Mouse (Mus musculus): Measurements from ENCODE around the gene Commd1. TPM values are rescaled to one million over a fixed set of nuclear protein-coding genes. Genes with fewer than 3 reads are reported as not detected.

The Commd1 gene
- polyA plus RNA-seq, 1 experiment from 2014 or later = 209 TPM

DNA sequence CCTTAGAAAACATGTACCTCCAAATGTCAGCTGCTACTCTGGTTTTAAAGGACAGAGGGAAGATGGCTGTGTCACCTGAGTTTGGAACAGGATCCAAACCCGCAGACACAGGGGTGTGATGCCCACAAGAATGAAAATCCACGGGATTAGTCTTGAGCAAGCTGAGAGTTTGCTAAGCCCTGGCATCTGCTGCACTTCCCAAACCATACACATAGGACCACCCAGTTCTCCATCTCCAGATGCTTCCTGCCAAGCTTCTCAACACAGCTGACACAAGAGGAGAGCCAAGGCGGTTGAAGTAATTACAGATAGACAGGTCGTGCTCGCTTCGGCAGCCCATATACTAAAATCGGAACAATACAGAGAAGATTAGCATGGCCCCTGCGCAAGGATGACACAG is 113.6 kb downstream of the Commd1 start:
- Histone ChIP-seq H3K4me3 (replicated peaks) (no peak overlapping the region), H3K4me1 (replicated peaks) (peaks cover 23% of the 10 kb centered on the region), H3K9me3 (replicated peaks) (no peaks in the 10 kb centered on the region), H3K27ac (no peak overlapping the region), H3K27me3 (no peaks in the 10 kb centered on the region), H3K36me3 (no peaks in the 10 kb centered on the region), H3K4me2 (no peak overlapping the region), H3K9ac (no peak overlapping the region)
- DNase-seq (no peak), ATAC-seq (ENCODE audit: low read depth) (no peak)
- 73% methylated on average over 8 of the region's 8 CpGs for WGBS (ENCODE audit: insufficient replicate concordance)

DNA sequence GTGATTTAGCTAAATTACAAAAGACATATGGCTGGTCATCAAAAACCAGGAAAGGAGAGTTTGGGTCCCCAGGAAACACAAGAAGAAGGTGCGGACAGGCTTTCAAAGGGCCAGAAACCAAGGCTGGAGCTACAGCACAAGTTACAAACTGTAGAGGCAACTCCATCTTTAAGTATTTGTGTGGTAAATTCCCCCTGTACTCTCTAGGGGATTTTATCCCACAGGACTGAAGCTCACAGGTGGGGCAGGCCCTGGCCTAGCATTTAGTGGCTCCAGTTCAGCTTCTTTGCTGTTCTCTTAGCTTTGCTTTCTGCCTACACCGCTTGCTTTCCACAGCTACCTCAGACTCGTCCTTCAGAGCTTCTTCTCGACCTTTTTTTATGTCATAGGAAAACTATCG is 114.5 kb downstream of the Commd1 start:
- Histone ChIP-seq H3K9me3 (replicated peaks) (no peaks in the 10 kb centered on the region), H3K9ac (no peak overlapping the region), H3K4me3 (replicated peaks) (no peak overlapping the region), H3K27me3 (no peaks in the 10 kb centered on the region), H3K36me3 (no peaks in the 10 kb centered on the region), H3K27ac (no peak overlapping the region), H3K4me2 (no peak overlapping the region), H3K4me1 (replicated peaks) (peaks cover 20% of the 10 kb centered on the region)
- no peak for ATAC-seq (ENCODE audit: low read depth)
- 65% methylated on average over 5 of the region's 5 CpGs for WGBS (ENCODE audit: insufficient replicate concordance)
- DNase-seq = no peak

DNA sequence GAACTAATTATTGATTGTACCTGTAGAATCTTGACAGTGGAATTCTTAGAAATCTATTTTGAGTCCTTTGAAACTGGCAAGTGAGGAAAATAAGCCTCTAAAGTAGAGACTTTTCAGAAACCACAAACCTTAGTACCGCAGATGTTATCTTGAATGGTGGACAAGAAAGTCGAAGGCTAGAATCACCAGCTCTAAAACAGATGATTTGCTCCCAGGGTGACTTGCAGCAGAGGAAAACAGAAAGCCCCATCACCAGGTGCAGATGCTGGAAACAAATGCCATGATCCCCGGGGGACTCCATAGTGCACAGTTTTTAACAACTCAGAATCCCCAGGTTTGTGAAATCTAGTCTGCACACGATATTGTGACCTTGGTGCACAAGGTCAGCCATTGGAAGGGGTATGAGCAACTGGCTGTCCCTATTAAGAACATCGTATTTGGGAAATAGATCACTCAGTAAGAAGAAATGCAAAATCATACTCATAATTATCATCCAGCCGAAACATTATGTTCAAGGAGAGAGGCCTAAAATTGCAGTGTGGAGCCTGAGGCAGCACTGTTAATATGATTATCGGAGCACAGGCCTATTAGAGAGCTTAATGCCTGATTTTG is 116.4 kb downstream of the Commd1 start:
- WGBS (ENCODE audit: insufficient replicate concordance) = 61% methylated on average over 7 of the region's 7 CpGs
- Histone ChIP-seq H3K4me3 (replicated peaks) (no peak overlapping the region), H3K36me3 (no peaks in the 10 kb centered on the region), H3K4me2 (no peak overlapping the region), H3K9ac (no peak overlapping the region), H3K27ac (no peak overlapping the region), H3K4me1 (replicated peaks) (peaks cover 9% of the 10 kb centered on the region), H3K9me3 (replicated peaks) (no peaks in the 10 kb centered on the region), H3K27me3 (peaks cover 3% of the 10 kb centered on the region; the same call in 1 of the 2 replicates)
- DNase-seq (no peak), ATAC-seq (ENCODE audit: low read depth) (no peak)

DNA sequence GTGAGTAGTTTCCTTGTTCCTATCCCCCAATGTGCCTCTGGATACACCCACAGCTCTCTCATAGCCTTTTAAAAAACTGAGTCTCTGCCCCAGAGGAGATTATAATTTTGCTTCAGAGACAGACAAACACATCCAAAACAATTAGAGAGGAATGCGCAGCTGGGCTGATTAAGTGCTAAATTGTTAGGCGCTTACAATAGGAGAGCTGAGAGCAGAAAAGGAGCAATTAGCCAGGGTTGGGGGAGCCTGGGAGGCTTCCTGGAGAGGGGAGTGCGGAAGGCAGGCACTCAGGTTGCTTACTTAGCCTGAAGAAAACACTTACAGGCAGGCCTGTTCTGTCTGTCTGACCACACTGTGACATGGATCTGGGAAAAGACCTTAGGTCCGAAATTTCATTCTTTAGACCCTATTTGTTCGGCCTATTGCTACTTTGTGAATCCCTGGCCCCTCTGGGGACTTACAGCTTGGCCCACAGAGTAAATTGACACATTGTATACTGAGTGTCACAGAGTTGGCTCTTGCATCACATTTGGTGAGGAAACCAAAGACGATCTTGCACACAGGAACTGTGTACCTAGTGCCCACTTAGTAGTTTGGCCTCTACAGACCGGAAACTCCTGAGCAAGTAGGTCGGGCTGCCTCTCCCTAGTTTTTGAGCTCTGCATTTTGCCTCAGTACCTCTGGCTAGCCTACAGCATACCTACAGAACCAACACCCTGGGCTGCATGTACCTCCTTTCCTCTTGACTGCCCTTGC is 117.7 kb downstream of the Commd1 start:
- H3K36me3 ChIP-seq = no peaks in the 10 kb centered on the region
- WGBS (ENCODE audit: insufficient replicate concordance) = 68% methylated on average over 8 of the region's 8 CpGs
- no peak for DNase-seq
- no peaks in the 10 kb centered on the region for H3K9me3 ChIP-seq (replicated peaks)
- peaks cover 20% of the 10 kb centered on the region for H3K4me1 ChIP-seq (replicated peaks)
- H3K27me3 ChIP-seq = peaks cover 3% of the 10 kb centered on the region; the same call in 1 of the 2 replicates
- no peak overlapping the region for H3K4me3 ChIP-seq (replicated peaks)
- ATAC-seq (ENCODE audit: low read depth) = no peak
- no peak overlapping the region for H3K4me2 ChIP-seq
- no peak overlapping the region; the same call in 1 of the 2 replicates for H3K27ac ChIP-seq
- no peak overlapping the region for H3K9ac ChIP-seq

DNA sequence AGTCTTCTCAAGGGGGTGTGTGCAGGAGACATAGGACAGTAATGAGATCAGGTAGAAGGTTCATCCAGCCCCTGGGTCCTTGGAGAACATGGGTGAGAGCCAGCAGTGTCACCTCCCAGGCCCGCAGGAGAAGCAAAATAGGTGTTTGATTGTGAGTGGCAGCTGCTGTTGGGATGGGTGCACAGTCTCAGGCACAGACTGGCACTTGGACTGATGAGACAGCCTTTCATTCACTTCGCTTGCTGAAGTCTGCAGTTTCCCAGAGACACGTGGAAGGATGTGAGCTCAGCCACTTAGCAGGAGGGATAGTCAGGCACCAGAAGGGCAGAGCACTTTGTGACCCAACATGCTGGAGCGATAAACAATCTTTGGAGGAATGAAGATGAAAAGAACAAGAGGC is 118.6 kb downstream of the Commd1 start:
- Histone ChIP-seq H3K9me3 (replicated peaks) (no peaks in the 10 kb centered on the region), H3K27me3 (peaks cover 3% of the 10 kb centered on the region; the same call in 1 of the 2 replicates), H3K27ac (no peak overlapping the region), H3K36me3 (no peaks in the 10 kb centered on the region), H3K4me3 (replicated peaks) (no peak overlapping the region), H3K4me1 (replicated peaks) (peaks cover 25% of the 10 kb centered on the region), H3K4me2 (no peak overlapping the region), H3K9ac (no peak overlapping the region)
- WGBS (ENCODE audit: insufficient replicate concordance) = 66% methylated on average over 4 of the region's 4 CpGs
- DNase-seq = no peak
- ATAC-seq (ENCODE audit: low read depth) = no peak

DNA sequence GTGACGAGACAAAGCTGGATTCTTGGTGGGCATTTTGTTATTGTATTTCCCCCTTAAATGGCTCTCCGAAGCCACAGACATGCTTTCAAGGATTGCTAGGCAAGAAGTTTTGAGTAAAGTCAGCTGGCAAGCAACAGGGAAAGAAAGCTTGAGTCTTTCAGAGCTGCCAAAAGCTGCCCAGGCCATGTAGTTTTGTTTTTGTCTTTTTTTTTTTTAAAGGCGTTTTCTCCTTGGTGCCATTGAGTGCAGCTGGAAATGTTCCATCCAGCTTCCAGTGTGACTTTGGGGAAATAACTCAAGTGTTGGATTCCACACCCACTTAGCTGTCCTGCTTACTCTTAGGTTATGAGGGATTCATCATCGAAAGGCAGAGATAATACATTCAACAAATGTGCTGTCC is 120.9 kb downstream of the Commd1 start:
- H3K4me1 ChIP-seq (replicated peaks) = peaks cover 47% of the 10 kb centered on the region
- peaks cover 7% of the 10 kb centered on the region for H3K27me3 ChIP-seq
- ATAC-seq (ENCODE audit: low read depth) = no peak
- no peaks in the 10 kb centered on the region for H3K9me3 ChIP-seq (replicated peaks)
- no peak for DNase-seq
- 74% methylated on average over 4 of the region's 4 CpGs for WGBS (ENCODE audit: insufficient replicate concordance)
- H3K27ac ChIP-seq = no peak overlapping the region
- no peak overlapping the region for H3K9ac ChIP-seq
- 0 out of 2 replicates have a peak overlapping the region, but pooled peaks have one; percentile 11 for H3K4me2 ChIP-seq
- H3K4me3 ChIP-seq (replicated peaks) = no peak overlapping the region
- H3K36me3 ChIP-seq = no peaks in the 10 kb centered on the region

DNA sequence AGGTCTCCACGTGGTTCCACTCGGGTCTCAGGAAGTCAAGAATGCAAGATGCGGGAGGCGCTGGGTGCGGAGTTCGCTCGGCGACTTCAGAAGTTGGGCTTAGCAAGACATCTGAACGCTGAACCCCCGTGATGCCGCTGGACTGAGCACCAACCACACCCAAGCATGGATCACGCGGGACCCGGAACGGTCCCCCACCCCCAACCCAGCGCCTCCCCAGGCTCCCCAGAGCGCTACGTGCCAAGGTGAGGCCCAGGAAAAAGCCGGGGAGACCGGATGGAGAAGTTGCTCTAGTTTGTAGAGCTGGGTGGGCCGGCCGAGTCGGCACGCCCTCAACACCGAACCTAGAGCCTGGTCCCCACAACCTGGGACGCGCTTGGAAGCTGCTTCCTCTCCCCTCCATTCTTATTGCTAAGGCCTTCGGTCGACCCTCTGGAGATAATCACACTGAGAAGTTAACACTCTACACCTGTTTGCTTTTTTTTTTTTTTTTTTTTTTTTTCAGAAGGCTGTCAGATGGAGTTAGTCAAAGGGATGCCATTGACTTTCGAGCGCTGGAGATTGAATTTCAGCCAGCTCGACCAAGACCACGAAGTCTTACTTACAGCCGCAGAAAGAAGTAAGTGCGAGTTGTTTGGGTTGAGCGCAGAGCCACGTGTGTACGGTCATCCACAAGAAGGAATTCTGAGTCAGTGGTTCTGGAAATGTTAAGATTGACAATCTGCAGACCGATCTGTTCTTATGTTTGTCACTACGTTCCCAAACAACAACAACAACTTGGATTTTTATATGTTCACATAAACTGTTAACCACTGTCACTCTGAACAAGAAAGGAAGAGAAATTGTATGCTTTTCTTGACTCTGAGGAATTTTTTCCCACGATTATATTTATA is 121.6 kb downstream of the Commd1 start, which contains the start of gene B3gnt2:
Gene B3gnt2, minus strand, starts transcription at position 627 of the 893 bp plus-strand sequence.
- Histone ChIP-seq H3K4me3 (replicated peaks) (peak within 1 kb of the TSS; percentile 82), H3K27me3 (peaks cover 7% of the 10 kb centered on the region), H3K4me2 (peak within 1 kb of the TSS; percentile 97), H3K4me1 (replicated peaks) (peaks cover 51% of the 10 kb centered on the region), H3K9me3 (replicated peaks) (no peaks in the 10 kb centered on the region), H3K36me3 (no peaks in the 10 kb centered on the region), H3K27ac (peak within 1 kb of the TSS; percentile 81), H3K9ac (peak within 1 kb of the TSS; percentile 86)
- no peak for DNase-seq
- peak; percentile 17 for ATAC-seq (ENCODE audit: low read depth)
- WGBS (ENCODE audit: insufficient replicate concordance) = 8% methylated on average over 41 of the region's 41 CpGs

DNA sequence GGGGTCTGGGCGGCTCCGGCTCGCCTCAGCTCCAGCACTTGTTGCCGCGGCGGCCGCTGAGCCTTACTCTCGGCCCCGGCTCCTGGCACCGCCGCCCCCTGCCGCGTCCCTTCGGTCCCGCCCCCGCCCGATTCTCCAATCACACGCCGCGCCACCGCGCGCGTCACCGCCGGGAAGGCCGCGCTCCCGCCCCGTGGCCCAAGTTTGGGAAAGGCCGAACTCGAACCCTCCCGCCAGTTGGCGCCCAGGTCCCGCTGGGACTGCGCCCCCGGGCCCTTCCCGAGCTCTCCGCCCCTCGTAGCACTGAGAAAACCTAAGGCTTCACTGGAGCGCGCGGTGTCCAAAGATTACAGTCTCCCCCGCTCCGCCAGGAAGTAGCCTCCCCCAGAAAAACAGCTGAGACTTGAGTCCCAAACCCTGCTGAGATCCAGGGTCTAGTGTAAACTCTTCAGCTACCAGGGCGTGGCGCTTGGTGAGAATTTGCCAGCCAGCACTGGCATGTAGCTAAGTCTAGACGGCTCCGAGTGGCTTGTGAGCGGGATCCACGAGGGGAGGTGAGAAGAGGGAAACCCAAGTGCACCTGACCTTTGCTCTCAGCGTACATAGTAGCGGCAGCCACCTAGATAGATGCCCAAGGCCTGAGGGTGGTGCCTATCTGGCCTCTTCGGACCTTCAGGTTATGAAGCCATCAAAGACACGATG is 122.4 kb downstream of the Commd1 start:
- H3K9ac ChIP-seq = peak overlapping the region; percentile 86
- peak; percentile 71 for DNase-seq
- peak overlapping the region; percentile 97 for H3K4me2 ChIP-seq
- peak overlapping the region; percentile 82 for H3K4me3 ChIP-seq (replicated peaks)
- H3K9me3 ChIP-seq (replicated peaks) = no peaks in the 10 kb centered on the region
- WGBS (ENCODE audit: insufficient replicate concordance) = under 1% methylated on average over 55 of the region's 55 CpGs
- peaks cover 59% of the 10 kb centered on the region for H3K4me1 ChIP-seq (replicated peaks)
- peak; percentile 89 for ATAC-seq (ENCODE audit: low read depth)
- H3K36me3 ChIP-seq = no peaks in the 10 kb centered on the region
- peaks cover 7% of the 10 kb centered on the region for H3K27me3 ChIP-seq
- H3K27ac ChIP-seq = peak overlapping the region; percentile 81

DNA sequence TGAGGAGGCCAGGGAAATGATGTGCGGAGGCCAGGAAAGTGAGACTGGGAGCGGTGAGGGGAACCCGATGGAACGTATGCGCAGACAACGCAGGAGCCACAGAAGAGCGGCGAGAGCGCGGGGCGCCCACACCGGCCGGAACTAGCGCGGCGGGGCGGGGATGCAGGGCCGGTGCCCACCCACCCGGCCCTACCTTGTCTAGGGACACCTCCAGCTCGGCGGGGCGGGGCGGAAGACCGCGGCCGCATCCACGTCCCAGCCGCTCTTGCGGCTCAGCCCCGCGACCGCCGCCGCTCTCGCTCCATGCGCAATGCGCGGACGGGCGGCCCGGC is 122.9 kb downstream of the Commd1 start:
- Histone ChIP-seq H3K27me3 (peaks cover 7% of the 10 kb centered on the region), H3K9ac (peak overlapping the region; percentile 86), H3K9me3 (replicated peaks) (no peaks in the 10 kb centered on the region), H3K4me2 (peak overlapping the region; percentile 97), H3K36me3 (no peaks in the 10 kb centered on the region), H3K4me3 (replicated peaks) (peak overlapping the region; percentile 82), H3K27ac (peak overlapping the region; percentile 80), H3K4me1 (replicated peaks) (peaks cover 60% of the 10 kb centered on the region)
- DNase-seq (no peak), ATAC-seq (ENCODE audit: low read depth) (peak; percentile 75)
- under 1% methylated on average over 39 of the region's 41 CpGs for WGBS (ENCODE audit: insufficient replicate concordance)

DNA sequence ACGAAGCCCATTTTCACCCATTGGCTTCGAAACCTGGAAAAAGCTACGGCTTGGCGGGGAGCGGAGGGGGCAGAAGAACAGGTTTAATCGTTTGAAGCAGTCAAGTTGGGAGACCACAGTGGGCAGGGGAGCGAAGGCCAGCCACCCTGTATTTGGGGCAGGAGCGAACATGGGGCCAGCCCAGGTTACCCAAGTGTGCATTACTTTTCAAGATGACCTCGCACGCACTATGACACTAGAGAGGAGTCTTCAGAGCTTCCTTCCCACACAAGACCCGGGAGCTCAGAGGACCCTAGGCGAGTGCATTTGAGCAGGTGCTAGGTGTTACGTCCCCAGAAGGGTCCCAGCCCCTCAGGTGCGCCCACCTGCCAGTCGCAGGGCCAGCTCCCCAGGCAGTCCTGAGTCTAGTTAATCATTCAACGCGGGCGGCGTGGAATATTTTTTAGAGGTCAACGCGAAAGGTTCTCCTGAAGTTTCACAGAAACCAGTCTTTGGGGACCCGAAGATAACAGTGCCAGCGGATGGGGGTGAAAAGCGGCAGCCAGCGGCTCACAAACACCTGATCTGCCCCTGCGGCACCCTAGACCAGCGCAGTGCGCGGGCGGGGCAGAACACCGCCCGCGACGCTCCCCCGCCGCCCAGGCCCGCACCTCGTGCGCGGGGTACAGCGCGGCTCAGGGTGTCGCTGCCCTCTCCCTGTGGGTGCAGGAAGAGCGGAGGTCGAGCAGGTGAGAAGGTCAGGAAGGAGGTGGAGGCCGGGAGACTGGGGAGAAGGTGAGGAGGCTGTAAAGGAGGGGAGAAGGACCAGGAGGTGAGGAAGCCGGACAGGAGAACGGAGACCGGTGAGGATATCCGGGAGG is 123.5 kb downstream of the Commd1 start:
- WGBS (ENCODE audit: insufficient replicate concordance) = under 1% methylated on average over 50 of the region's 50 CpGs

More for the DNA sequence above, 123.5 kb downstream of the Commd1 start:
- Histone ChIP-seq H3K9me3 (replicated peaks) (no peaks in the 10 kb centered on the region), H3K4me3 (replicated peaks) (peak overlapping the region; percentile 82), H3K4me1 (replicated peaks) (peaks cover 65% of the 10 kb centered on the region), H3K27ac (peak overlapping the region; percentile 80), H3K9ac (peak overlapping the region; percentile 86), H3K36me3 (no peaks in the 10 kb centered on the region), H3K4me2 (peak overlapping the region; percentile 97), H3K27me3 (peaks cover 7% of the 10 kb centered on the region)
- no peak for DNase-seq
- peak; percentile 54 for ATAC-seq (ENCODE audit: low read depth)

Data from liver, embryonic 13.5 days (tissue).